Mouse (Mus musculus) heart, adult 2 months (tissue): ENCODE measurements around the gene Cfap221.

Source experiments
- CTCF ChIP-seq: fragments of 200-600 bp; IDR thresholded peaks from 2 replicates; pipeline ENCODE4 v1.8.1; 2022; ENCODE audit warnings: antibody characterized with exemption, mild to moderate bottlenecking, moderate library complexity
- EP300 ChIP-seq: fragments of 200-500 bp; IDR thresholded peaks from 2 replicates; pipeline ENCODE4 v1.6.1; 2011; ENCODE audit warnings: low read depth, low read length, control low read depth; ENCODE audit not compliant: insufficient read depth
- POLR2A ChIP-seq: fragments of 200-500 bp; IDR thresholded peaks from 2 replicates; pipeline ENCODE4 v1.6.1; 2011; ENCODE audit warnings: mild to moderate bottlenecking, low read depth, low read length, control low read depth; ENCODE audit not compliant: insufficient read depth

- TF ChIP-seq CTCF (no peak), POLR2A (no peak), EP300 (no peak)
Measured at GRCm38 (mm10) chr1:119973117-119973516, 23.9 kb downstream of the Cfap221 start.
